Mouse (Mus musculus) embryo, embryonic 10.5 days (tissue): ENCODE measurements at regions not wholly inside any gene's neighbourhood (a gene's known extent, or its start where the extent isn't known, plus 50 kb on each side); places are given as distances from the start of the nearest gene placed in this dataset.

Source experiments
- DNase-seq: peaks from one replicate; pipeline ENCODE4 v3.0.0-alpha.2; 2015; ENCODE audit warnings: low spot score

DNA sequence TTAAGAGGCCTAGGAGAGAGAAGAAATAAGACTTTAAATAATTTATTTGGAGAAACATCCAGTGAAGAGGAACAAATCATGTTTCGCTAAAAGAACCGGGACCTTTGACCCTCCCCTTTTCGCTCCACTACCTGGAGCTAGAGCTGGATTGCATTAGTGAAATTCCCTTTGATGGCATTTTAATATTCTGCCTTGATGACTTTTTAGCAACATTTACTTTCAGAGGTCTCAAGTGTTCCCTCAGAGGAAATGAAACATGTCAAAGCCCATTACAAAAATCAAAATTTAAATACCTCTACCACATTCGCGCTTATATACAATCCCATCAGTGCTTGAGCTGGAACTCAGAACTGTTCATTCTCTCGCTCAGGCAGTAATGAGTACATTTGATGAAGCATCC lies 297.0 kb upstream of the Gm10295 start:
- DNase-seq = no peak

DNA sequence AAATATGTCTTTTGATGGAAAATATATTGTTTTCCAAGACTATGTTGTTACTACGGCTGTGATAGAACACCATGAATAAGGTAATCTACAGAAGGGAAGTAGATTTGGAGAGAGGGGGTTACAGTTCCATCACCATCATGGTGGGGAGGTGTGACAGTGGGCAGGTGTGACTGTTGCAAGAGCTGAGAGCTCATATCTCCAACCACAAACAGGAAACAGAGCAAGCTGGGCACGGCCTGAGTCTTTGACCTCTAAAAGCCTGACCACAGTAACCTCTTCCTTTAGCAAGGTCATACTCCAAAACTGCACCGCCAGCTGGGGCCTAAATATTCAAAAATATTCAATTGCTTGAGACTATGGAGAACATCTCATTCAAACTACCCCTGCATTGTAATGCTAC lies 295.7 kb upstream of the Gm10295 start:
- DNase-seq = no peak

DNA sequence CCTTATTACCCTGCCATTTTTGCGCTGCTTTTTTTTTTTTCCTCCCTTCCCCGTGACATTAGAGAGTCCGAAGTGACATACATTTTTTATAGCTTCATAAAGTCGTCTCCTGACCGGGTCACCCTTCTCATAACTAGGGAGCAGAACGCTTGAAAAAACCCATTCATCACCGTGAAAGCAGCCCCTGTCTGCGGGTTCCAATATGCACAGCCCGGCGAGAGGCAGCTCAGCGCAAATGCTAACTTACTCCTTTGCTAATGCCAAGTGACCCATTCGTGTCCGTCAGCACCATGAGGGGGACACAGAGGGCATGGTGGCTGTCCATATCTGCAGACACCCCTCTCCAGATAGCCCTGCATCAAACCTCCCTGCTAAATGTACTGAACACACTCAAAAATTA lies 271.8 kb upstream of the Gm10295 start:
- DNase-seq = peak; percentile 38

DNA sequence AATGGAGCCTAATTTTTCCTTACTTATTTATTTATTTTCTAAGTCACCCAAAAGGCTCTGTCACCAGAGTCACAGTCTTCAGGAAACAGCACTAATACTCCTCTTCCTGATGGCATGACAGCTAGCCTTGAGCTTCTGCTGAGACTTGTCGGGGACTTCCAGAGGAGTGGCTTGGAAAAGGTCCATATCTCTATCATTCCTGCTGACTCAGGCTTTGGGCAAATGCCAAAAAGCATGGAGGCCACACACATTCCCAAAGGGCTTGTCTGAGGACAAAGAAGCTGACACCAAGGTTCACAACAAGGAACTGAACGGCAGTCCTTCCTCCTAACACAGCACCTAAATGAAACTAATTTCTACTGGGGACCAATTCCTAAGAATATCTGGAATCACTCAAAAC lies 251.9 kb upstream of the Gm10295 start:
- DNase-seq = no peak

DNA sequence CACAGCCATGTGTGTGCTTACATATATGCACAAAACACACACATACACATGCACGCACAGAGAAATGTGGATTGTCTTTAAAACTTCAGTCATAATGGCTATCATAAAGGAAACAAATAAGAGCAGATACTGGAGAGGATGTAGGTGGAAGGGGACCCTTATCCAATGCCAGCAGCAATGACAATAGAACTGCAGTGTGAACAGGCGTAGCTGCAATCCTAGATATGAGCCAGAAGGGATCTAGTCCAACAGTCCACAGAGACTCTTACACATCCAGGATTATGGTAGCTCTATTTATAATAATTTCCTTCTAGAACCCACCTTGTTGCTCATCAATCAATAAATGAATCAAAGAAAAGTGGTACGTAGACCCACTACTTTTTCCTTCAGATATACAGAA lies 245.5 kb upstream of the Gm10295 start:
- no peak for DNase-seq

DNA sequence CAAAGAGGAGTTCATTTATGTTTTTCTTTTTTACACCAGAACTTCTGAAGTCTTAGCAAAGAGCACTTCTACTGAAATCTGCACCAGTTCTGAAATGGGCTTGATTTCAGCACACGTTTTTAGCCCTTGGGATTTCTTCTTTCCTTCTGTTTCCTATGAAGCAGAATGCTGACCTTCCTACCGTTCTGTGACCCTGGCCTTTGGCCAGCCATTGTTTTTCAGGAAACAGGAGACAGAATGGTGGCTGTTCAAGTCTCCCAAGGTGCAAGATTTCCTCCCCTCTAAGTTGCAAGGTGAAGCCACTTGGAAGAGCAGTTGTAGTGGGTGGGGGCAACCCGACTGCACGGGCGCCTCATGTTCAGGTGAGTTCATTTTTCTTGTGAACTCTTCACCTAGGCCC lies 236.3 kb upstream of the Gm10295 start:
- DNase-seq = no peak

DNA sequence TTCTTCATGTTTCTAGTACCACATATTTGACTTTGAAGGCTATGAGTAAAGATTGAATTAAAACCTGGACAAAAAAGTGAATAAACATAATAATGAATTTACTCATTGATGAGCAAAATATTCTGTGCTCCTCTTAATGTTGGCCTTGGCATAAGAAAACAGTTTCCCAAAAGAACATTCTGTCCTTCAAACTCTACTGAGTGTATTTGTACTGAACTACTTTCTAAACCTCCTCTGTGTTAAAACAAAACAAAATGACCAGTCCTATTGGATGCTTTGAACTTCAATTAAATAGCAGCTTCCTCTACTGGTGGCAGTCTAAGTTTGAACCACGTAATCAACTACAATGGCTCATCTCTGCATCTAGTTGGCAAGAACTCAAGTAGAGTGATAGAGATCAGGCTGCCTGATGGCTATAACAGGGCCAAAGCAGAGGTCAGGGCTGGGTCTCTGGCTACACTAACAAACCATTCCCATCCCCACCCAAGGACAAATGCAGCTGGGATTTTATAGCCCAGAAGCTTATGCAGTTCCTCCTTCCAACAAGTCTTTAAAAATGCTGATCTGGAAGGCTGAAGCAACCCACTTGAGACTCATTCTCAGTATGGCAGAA lies 232.3 kb upstream of the Gm10295 start:
- DNase-seq = no peak

DNA sequence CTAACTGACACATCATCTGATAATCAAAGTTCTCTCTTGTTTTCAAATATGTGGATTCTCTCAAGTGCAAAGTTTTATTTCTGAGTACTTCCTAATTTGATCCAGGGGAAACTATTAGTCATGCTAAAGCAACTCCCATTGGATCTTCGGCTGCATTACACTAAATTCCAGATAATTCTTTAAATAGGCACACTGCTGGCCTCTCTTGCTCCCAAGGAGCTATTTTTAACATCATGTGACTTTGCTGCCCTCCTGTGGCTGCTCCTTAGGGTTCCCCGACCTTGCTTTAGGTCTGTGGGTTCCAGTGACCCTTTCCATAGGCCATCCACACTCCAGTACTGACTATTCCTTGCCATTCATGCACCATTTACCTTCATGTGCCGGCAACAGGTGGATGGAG lies 230.5 kb upstream of the Gm10295 start:
- peak; percentile 87 for DNase-seq

DNA sequence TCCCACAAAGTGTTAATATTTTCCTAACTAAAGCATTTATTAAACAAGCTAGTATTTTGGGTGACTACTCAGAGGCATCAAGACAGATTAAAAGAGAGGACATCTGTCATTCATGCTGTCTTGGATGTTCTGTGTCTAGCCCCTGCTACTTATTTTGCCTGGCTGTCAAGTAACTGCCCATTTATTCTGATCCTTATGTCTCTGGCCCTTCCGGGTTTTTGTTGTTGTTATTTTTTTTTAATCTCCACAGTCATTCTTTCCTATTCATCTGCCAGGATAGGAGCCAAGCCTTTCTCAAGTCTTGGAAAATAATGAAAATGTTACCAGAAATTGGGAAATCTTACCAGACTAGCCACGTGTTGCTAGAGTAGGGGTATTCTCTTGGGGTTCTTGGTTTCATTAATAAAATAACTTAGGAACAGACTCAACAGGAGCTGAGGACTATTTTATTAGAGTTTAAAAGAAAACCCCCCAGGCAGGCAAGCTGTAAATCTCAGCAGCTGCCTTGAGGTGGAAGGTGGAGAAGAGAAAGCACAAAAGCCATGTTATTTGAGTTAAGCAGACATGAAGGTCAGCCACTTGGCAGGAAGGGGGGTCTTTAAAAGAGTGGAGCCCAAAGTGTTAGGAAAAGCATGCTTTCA lies 209.1 kb upstream of the Gm10295 start:
- DNase-seq = no peak

DNA sequence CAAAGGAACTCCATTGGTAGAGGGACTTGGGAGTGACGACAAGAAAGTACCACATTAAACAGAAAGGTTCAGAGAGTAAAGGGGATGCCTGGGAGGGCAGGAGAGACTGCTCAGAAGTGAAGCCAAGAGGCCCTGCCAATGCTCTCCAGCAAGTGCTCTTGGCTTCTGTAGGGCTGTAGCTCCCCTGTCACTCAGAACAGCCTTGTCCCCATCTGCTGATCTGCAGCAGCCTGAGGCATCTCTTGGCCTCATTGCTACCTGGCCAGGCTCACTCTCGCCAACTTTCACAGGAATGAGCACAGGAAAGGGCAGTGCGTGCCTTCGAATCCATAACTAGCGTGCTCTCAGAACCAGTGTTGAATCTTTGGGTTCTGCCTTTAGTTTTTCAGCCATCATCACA lies 205.2 kb upstream of the Gm10295 start:
- DNase-seq = no peak

DNA sequence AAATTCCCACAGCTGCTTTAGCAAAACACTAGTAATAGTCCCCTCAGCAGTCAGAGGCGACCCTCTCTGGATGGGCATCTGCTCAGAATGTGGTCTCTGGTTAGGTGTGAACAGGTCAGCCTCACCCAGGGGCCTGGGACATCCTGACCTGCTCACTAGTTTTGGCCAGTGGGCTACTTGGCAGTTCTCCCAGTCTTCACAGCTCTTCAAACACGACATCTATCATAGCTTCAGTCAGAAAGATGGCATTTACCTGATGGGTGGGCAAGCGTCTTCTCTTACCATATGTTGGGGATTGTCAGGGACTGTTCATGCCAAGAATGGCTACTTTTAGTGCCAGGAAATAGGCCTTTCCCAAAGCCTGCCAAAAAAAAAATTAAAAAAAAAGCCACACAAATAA lies 204.2 kb upstream of the Gm10295 start:
- DNase-seq = no peak

DNA sequence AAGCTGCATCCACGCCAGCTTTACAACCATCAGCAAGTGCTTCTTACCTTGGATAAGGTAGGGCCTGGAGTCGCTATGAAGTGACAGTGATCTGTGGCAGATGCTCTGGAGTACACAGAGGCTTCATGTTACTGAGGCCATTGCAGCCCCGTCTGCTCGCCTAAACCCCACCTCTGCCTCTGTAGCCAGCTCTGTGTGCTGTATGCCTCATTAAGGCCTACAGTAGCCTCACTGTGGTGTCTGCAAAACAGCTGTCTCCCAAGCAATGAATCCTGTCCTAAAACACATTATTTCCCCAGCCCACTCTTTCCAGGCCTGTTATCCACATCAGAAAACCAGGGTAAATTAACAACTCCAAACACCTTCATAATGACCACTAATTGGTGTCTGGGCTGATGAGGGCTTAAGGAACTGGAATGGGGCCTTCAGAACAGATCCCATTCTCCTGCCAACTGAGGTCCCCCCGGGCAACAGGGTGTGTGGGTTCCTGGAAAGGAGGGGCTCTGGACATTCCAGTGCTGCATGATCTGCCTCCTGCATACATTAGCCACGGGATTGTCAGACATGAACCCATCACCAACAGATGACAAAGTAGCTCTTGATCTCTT lies 195.4 kb upstream of the Gm10295 start:
- no peak for DNase-seq

DNA sequence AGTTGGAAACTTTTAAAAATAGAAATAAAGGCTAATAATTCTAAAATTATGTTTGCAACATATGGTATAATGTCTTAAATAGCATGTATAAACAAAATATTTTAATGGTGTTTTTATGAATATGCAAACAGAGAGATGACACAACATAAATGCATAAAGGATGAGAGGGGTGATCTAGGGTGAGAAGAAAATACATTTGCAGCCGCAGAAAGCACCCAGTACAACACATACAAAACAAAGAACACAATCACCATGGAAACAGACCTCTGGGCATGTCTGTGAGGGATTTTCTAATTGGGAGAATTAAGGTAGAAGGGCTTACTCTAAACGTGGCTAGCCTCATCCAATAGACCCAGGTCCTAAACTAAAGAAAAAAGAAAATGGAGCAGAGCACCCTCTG lies 190.2 kb upstream of the Gm10295 start:
- no peak for DNase-seq

DNA sequence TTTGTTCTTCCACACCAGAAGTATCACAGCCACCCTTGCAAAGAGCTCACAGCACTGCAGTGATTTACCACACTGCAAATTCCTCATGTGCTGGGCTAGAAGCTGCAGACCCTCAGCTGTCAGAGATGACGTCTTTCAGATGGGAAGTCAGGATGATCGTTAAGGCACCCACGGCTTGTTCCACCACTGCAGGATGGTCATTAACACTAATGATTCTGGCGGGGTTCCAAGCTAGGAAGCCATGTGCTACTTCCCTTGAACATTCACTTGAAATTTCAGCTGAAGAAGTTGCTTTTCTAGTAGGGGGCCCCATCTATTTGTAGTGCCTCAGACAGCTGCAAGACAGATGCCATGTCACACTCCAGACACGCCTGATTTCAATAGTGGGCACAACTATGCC lies 181.8 kb upstream of the Gm10295 start:
- DNase-seq = peak; percentile 33

DNA sequence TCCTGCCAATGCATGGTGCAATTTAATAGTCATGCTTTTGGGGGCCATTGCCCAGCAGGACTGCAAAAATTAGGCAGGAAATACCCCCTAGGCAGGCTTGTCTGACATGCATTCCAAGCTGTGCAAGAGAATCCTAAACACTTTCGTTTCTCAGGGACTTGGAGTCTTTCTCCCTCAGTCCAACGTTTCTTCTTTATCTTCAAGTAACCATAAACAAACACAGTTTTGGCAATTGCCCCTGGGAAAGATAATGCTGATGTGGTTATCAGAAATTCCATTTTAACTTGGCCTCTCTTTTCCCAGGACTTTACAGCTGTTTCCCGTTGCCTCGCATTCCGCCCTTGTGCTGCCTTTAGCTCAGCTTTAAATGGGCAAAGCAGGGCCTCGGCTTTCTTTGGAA lies 180.2 kb upstream of the Gm10295 start:
- DNase-seq = peak; percentile 33

DNA sequence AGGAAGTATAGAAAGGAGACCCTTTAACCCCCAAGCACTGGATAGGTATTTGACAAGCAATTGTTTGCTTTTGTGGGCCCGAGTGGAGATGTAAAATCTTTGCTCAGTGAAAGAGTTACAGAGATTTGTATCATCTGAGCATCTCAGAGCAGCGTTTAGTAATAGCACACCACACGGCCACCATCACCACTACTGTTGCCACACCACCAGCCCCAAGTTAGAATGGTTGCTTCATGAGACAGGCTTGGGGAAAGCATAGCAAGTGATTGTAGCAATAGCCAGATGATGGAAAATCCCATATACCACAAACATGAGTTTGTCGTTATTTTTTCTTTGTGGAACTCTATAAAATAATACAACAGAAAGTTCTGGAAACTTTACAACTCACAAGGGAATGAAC lies 179.6 kb upstream of the Gm10295 start:
- no peak for DNase-seq

DNA sequence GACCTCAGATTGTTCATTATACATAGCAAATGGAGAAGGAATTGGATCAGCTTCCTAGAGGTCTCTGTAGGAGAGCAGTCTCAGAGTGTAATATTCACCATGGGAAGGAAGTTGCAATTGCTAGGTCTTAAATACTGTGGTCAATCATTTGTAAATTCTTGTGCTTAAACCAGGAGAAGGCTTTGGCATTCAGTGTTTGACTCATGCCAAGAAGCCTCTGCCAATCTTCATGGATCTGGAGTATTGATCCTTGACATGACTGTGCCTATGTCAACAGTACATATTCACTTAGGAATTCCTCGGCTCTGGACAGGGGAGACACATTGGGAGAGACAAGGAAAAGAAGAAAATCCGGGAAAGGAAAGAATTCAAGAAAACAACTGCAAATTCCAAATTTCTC lies 174.9 kb upstream of the Gm10295 start:
- DNase-seq = no peak

DNA sequence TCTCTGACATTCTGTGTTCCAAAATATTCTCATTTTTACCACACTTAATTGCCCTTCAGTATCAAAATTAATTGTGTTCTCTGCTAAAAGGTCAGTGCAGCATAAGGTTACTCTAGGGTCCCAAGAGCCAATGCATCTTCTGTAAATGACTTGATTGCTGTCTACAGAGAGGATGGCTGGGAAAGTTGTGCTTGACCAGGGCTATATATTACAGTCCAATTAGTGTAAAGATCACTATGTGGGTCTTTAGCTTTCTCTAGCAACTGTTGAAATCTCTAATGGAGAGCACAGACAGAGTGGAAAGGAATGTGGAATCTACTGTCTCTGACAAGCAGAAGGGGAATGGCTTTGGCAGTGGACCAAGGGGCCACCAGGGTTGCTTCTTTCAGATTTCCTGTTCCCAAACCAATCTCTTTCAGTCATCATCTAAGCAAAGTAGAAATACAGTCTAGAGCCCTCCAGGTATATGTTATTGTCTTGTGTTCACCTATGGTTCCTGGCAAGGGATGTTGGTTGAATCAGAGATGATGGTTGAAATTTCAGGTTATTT lies 173.4 kb upstream of the Gm10295 start:
- no peak for DNase-seq

DNA sequence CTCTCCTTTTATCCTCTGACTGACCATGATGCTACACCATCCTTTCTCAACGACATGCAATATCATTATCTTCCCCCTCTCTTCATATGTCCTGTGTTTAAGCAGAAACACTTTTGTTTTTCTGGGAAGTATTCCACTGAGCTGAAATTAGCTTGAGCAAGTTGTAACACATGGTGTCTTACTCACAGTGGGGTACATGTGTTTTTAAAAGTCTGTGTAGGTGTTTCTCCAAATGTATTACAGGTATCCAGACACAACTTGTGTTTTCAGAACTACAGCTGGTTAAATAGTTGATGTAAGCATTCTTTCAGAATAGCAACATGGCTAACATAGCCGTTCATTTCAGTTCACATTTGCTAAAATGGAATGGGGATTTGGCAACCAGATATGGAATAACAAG lies 172.8 kb upstream of the Gm10295 start:
- DNase-seq = no peak

DNA sequence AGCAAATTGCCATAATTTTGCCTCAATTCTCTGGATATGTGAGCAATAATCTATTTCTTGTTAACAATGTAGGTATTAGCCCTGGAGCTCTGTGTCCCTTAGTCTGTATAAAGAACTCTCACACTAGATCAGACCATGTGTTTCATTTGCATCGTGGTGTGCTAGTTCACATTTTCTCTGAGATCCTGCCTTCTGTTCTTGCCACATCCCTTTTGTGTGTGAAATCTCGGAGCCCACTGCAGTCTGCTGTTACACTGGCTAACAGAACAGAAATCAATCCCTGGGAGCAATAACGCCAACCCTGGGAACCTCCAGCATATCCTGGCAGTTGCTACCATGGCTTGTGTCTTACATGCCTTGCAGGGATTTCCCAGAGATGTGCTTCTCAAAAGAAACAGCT lies 156.1 kb upstream of the Gm10295 start:
- DNase-seq = no peak

DNA sequence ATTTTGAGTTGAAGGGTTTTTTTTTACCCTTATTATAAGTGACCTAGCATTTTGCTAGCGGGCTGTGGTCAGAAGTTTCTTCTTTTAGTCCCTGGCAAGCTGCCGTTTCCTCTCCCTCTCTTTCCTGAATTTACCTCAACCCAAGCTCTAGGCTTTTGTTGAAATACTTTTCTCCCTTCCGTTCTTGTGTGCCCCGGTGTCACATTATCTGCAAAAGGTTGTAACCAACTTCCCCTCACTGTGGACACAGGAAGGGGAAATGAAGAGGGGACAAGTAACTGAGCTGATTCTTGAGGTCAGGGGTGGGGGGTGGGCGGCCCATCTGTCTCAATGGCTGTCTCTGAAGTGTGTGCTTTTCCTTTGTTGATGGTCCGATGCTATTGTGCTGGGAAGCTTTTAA lies 149.4 kb upstream of the Gm10295 start:
- DNase-seq = peak; percentile 35

DNA sequence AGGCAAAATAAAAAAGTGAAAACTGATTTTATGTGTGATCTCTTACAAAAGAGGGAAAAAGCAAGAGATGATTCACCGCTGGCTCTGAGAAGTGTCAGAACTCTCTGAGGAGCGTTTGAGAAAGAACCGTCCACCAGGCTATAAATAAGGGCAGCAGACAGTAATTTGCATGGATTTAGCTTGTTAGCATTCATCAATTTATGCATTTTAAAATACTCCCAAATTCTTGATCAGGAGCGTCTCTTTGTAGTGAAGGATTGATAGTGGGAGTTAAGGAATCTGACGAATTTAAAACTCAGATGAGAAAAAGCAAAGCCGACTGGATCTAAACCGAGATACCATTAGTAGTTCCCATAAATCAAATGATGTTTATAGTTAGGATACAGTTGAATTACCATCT lies 146.8 kb upstream of the Gm10295 start:
- DNase-seq = peak; percentile 23

DNA sequence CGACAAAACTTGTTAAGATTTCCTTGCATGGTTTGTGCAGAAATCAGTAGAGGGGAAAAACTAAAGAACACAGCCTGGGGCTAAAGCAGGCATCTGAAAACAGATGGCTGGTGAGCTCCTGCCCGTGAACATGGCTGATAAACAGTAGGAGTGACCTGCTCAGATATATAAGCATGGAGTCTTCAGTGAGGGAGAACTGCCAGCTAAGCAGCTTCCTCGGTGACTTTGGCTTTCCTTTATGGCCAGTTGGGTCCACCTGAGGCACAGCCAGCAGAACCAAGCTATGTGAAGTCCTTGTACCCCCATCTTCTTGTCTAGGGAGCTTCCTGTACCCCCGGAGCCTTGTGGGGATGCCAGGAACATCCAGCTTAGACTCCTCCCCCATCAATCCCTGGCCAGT lies 139.8 kb upstream of the Gm10295 start:
- no peak for DNase-seq
